Mouse (Mus musculus) liver, embryonic 11.5 days (tissue): ENCODE data around the gene Olfr1371. TPM values are rescaled to one million over a fixed set of nuclear protein-coding genes. Genes with fewer than 3 reads are reported as not detected.

ENCODE experiments used
- ATAC-seq: fragments of 200-750 bp; cut with Nextera tagmentation; replicated peaks from 2 replicates; pipeline ENCODE4 v1.8.0; 2017; ENCODE audit warnings: moderate number of reproducible peaks, mild to moderate bottlenecking, moderate TSS enrichment, moderate library complexity; ENCODE audit not compliant: low FRiP score
- DNase-seq: peaks from one replicate; pipeline ENCODE4 v3.0.0-alpha.2; 2017; ENCODE audit warnings: low spot score
- H3K27ac ChIP-seq: fragments of 300-500 bp; sonication (generic); 2 replicates; pipeline ENCODE4 v1.5.1; 2014; ENCODE audit warnings: mild to moderate bottlenecking, low read depth, low read length, control low read depth
- H3K27me3 ChIP-seq: fragments of 300-500 bp; sonication (generic); replicated peaks from 2 replicates; pipeline ENCODE4 v1.6.1; 2014; ENCODE audit warnings: low read length, mixed read lengths; ENCODE audit not compliant: control insufficient read depth, insufficient read depth
- H3K36me3 ChIP-seq: fragments of 300-500 bp; sonication (generic); 2 replicates; pipeline ENCODE4 v1.6.1; 2014; ENCODE audit warnings: mild to moderate bottlenecking, low read length, moderate library complexity, mixed read lengths; ENCODE audit not compliant: control insufficient read depth, insufficient read depth
- H3K4me1 ChIP-seq: fragments of 300-500 bp; sonication (generic); replicated peaks from 2 replicates; pipeline ENCODE4 v1.6.1; 2014; ENCODE audit warnings: low read length, mixed read lengths; ENCODE audit not compliant: control insufficient read depth, insufficient read depth
- H3K4me2 ChIP-seq: fragments of 300-500 bp; sonication (generic); 2 replicates; pipeline ENCODE4 v1.6.1; 2014; ENCODE audit warnings: mild to moderate bottlenecking, control low read depth, moderate library complexity
- H3K4me3 ChIP-seq: fragments of 300-500 bp; sonication (generic); 2 replicates; pipeline ENCODE4 v1.5.1; 2014; ENCODE audit warnings: low read depth, low read length, control low read depth
- H3K9ac ChIP-seq: fragments of 300-500 bp; sonication (generic); 2 replicates; pipeline ENCODE4 v1.6.1; 2014; ENCODE audit warnings: low read depth, low read length, control low read depth
- H3K9me3 ChIP-seq: fragments of 300-500 bp; sonication (generic); 2 replicates; pipeline ENCODE4 v1.6.1; 2016; ENCODE audit warnings: low read length, inconsistent platforms, mixed read lengths; ENCODE audit not compliant: control insufficient read depth
- WGBS: fragments of 180-500 bp; shearing (Covaris S2); extraction: QIAGEN DNeasy Blood & Tissue Kit; methylation state at CpG from one replicate; pipeline ENCODE4 v1.1.7; 2014; 5-methylcytosine and 5-hydroxymethylcytosine counted together
- polyA plus RNA-seq: library from polyadenylated mRNA; unstranded; fragments of >200 nt; fragmentation: Nextera tagmentation; extraction: Ambion mirVana; gene quantifications from 2 replicates; pipeline ENCODE4 v1.2.1, GENCODE M21; 2014

Olfr1371 gene
- polyA plus RNA-seq, result not detected in 2 replicates

GRCm38 (mm10) chr11:52213887-52214286 is at the start of gene Olfr1371:
Olfr1371 (minus strand) TSS chr11:52213987.
- Histone ChIP-seq H3K4me3 (no peak within 1 kb of the TSS), H3K9me3 (no peaks in the 10 kb centered on the region), H3K4me1 (no peaks in the 10 kb centered on the region), H3K27ac (no peak within 1 kb of the TSS), H3K27me3 (no peaks in the 10 kb centered on the region), H3K4me2 (no peak within 1 kb of the TSS), H3K9ac (no peak within 1 kb of the TSS), H3K36me3 (no peaks in the 10 kb centered on the region)
- ATAC-seq, result no peak
- no peak for DNase-seq

- H3K27me3 ChIP-seq, result no peaks in the 10 kb centered on the region; the same call in 1 of the 2 replicates
- no peak overlapping the region for H3K9ac ChIP-seq
- no peaks in the 10 kb centered on the region for H3K36me3 ChIP-seq
- DNase-seq, result no peak
- 85% methylated on average over 11 of the region's 11 CpGs for WGBS
- H3K4me1 ChIP-seq, result peaks cover 15% of the 10 kb centered on the region
- H3K27ac ChIP-seq, result no peak overlapping the region
- ATAC-seq, result no peak
- H3K9me3 ChIP-seq, result no peaks in the 10 kb centered on the region
- no peak overlapping the region for H3K4me3 ChIP-seq
- H3K4me2 ChIP-seq, result no peak overlapping the region
Measured at GRCm38 (mm10) chr11:52262338-52262737, 48.6 kb upstream of the Olfr1371 start.

- H3K4me1 ChIP-seq, result peaks cover 15% of the 10 kb centered on the region
- H3K27ac ChIP-seq, result no peak overlapping the region
Measured at GRCm38 (mm10) chr11:52261937-52262336, 48.1 kb upstream of the Olfr1371 start.

GRCm38 (mm10) chr11:52260878-52261277 is 47.1 kb upstream of the Olfr1371 start:
- peak overlapping the region; percentile 14; the same call in 1 of the 2 replicates for H3K9ac ChIP-seq
- no peak for DNase-seq
- no peak overlapping the region for H3K4me3 ChIP-seq
- H3K36me3 ChIP-seq, result no peaks in the 10 kb centered on the region
- no peaks in the 10 kb centered on the region for H3K9me3 ChIP-seq
- 75% methylated on average over 4 of the region's 4 CpGs for WGBS
- ATAC-seq, result no peak
- peaks cover 9% of the 10 kb centered on the region; the same call in 1 of the 2 replicates for H3K4me1 ChIP-seq
- no peaks in the 10 kb centered on the region; the same call in 1 of the 2 replicates for H3K27me3 ChIP-seq
- no peak overlapping the region for H3K27ac ChIP-seq
- no peak overlapping the region for H3K4me2 ChIP-seq

More at GRCm38 (mm10) chr11:52261937-52262336, 48.1 kb upstream of the Olfr1371 start:
- Histone ChIP-seq H3K9me3 (no peaks in the 10 kb centered on the region), H3K4me2 (no peak overlapping the region), H3K4me3 (no peak overlapping the region), H3K36me3 (no peaks in the 10 kb centered on the region), H3K9ac (no peak overlapping the region), H3K27me3 (no peaks in the 10 kb centered on the region; the same call in 1 of the 2 replicates)
- 39% methylated on average over 5 of the region's 5 CpGs for WGBS
- peak; percentile 43; the same call in 1 of the 2 replicates for ATAC-seq
- DNase-seq, result no peak

DNA sequence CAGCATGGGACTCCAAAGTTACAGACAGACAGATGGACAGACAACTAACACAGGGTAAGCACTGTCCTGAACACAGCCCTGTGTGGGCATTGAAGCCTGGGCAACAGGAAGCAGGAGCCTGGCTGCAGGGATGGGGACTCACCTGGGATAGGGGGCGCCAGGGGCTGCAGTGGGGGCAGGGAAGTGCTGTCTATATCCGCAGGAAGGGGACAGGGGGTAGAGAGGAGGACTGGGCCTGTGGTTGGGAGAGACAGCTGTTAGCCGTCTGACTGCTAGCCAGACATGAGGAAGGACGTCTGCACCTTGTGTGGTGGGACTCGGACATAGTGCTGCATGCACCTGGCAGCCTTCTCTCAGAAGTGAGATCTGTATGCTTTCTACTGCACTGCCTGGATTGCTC is 44.9 kb upstream of the Olfr1371 start:
- Histone ChIP-seq H3K4me2 (no peak overlapping the region), H3K4me3 (no peak overlapping the region), H3K9me3 (no peaks in the 10 kb centered on the region), H3K4me1 (no peaks in the 10 kb centered on the region), H3K27me3 (no peaks in the 10 kb centered on the region), H3K27ac (no peak overlapping the region), H3K9ac (no peak overlapping the region), H3K36me3 (no peaks in the 10 kb centered on the region)
- whole genome bisulfite sequencing, result 38% methylated on average over 5 of the region's 5 CpGs
- DNase-seq (no peak), ATAC-seq (no peak)

- H3K27ac ChIP-seq, result no peak overlapping the region
- no peak overlapping the region for H3K9ac ChIP-seq
- DNase-seq (no peak), ATAC-seq (no peak)
- no peaks in the 10 kb centered on the region for H3K27me3 ChIP-seq
- WGBS, result 79% methylated on average over 3 of the region's 3 CpGs
- H3K4me2 ChIP-seq, result no peak overlapping the region
- no peak overlapping the region for H3K4me3 ChIP-seq
- no peaks in the 10 kb centered on the region for H3K36me3 ChIP-seq
- H3K9me3 ChIP-seq, result no peaks in the 10 kb centered on the region
- H3K4me1 ChIP-seq, result no peaks in the 10 kb centered on the region
Measured at GRCm38 (mm10) chr11:52257376-52257775, 43.6 kb upstream of the Olfr1371 start.

DNA sequence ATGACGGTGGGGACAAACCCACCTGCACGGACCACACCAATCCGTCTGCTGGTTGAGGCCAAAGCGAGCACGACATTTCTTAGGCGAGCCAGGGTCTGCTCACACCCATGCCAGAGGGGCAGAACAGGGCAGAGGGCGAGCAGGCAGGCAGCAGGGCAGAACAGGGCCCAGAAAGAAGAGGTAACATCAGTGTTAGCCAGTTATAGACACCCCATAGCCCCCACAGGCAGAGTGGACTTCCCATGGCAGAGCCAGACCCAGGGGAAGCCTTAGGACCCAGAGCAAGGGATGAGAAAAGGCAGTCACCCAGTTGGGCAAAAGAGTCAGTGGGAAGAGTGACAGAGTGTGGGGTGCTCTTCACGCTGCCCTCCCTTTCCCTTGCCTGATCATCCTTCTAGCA is 41.3 kb upstream of the Olfr1371 start:
- DNase-seq, result no peak
- Histone ChIP-seq H3K27me3 (no peaks in the 10 kb centered on the region), H3K36me3 (no peaks in the 10 kb centered on the region), H3K4me1 (no peaks in the 10 kb centered on the region), H3K27ac (no peak overlapping the region), H3K4me2 (no peak overlapping the region), H3K9me3 (no peaks in the 10 kb centered on the region), H3K4me3 (no peak overlapping the region), H3K9ac (no peak overlapping the region)
- WGBS, result 87% methylated on average over 8 of the region's 8 CpGs
- no peak for ATAC-seq

DNA sequence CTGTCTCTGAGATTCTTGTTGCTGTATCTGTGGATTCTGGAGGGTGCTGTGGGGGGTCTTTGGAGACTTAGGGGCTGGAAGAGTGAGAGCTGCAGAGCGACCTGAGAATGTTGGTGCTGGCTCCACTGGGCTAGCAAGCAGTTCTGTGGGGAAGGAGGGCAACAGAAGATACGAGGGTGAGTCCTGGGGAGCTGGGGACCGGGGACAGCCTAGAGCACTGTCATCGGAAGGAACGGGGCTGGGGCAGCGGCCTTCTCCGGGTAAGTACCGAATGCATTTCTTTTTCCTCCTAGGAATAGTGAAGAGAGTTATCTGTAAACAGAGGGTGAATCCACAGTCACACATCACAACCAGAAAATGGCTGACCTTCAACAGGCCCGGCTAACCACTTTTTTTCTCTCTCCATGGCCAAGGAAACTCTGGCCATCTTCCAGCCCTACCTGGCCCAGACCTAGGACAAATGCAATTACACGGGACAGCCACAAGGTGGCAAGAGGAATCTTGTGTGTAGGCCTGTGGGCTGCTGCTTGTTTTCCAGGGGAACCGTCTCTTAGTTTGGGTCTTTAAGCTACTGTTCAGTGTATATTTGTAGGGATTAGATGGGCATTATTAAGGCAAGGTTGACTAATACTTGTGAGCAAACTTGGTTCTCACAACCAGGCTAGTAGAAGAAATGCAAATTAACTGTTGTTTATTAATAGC is 40.0 kb upstream of the Olfr1371 start:
- no peaks in the 10 kb centered on the region for H3K27me3 ChIP-seq
- H3K4me2 ChIP-seq, result no peak overlapping the region
- no peak overlapping the region for H3K4me3 ChIP-seq
- peak; percentile 66; the same call in 1 of the 2 replicates for ATAC-seq
- 68% methylated on average over 11 of the region's 11 CpGs for WGBS
- no peak for DNase-seq
- no peak overlapping the region for H3K27ac ChIP-seq
- no peaks in the 10 kb centered on the region for H3K9me3 ChIP-seq
- H3K36me3 ChIP-seq, result 0 out of 2 replicates have a peak, but pooled peaks cover 2% of the 10 kb centered on the region
- no peak overlapping the region for H3K9ac ChIP-seq
- no peaks in the 10 kb centered on the region for H3K4me1 ChIP-seq

- no peak overlapping the region for H3K4me2 ChIP-seq
- no peaks in the 10 kb centered on the region for H3K27me3 ChIP-seq
- H3K4me3 ChIP-seq, result no peak overlapping the region
- H3K27ac ChIP-seq, result no peak overlapping the region
- no peaks in the 10 kb centered on the region for H3K4me1 ChIP-seq
- no peaks in the 10 kb centered on the region for H3K9me3 ChIP-seq
- 0 out of 2 replicates have a peak, but pooled peaks cover 5% of the 10 kb centered on the region for H3K36me3 ChIP-seq
- no peak overlapping the region for H3K9ac ChIP-seq
- 64% methylated on average over 1 of the region's 1 CpGs for WGBS
- ATAC-seq (no peak), DNase-seq (no peak)
Measured at GRCm38 (mm10) chr11:52252692-52253091, 38.9 kb upstream of the Olfr1371 start.
